Mouse (Mus musculus): ENCODE measurements around the gene Rbm39. TPM values are rescaled to one million over a fixed set of nuclear protein-coding genes. Genes with fewer than 3 reads are reported as not detected.

Rbm39 gene
- polyA plus RNA-seq, 1 experiment from 2014 or later = 326 TPM

DNA sequence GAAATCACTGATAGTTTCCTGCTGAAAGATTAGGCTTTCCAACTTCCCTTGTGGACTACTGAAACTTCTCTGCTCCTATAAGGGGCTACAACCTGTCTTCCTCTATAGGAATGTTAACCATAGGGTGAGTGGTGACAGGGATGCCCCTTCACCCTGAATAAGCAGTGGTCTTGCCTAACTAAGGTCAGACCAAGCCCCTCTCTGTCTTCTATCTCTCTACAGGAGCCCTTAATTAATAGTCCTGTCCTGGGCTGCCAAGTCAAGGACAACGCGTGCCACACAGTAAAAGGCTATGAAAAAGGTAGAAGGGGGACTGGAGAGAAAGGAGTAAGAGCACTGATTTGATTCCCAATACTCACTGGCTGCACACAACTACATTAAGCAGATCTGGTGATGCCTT is 1.6 kb upstream of the Rbm39 start:
- peaks cover 3% of the 10 kb centered on the region; the same call in 1 of the 2 replicates for H3K4me1 ChIP-seq (replicated peaks; ENCODE audit: control insufficient read depth, insufficient read depth, low read length)
- no peak overlapping the region for H3K4me3 ChIP-seq (ENCODE audit: low read depth, low read length)
- H3K27ac ChIP-seq (ENCODE audit: low read depth, low read length) = no peak overlapping the region
- no peaks in the 10 kb centered on the region for H3K27me3 ChIP-seq (replicated peaks; ENCODE audit: control insufficient read depth, insufficient read depth, low read length)
- H3K36me3 ChIP-seq (ENCODE audit: control insufficient read depth, insufficient read depth) = peaks cover 12% of the 10 kb centered on the region
- H3K9me3 ChIP-seq (ENCODE audit: control insufficient read depth) = no peaks in the 10 kb centered on the region
- H3K4me2 ChIP-seq (replicated peaks; ENCODE audit: low read depth) = no peak overlapping the region
- H3K9ac ChIP-seq (ENCODE audit: low read depth, low read length) = no peak overlapping the region
- 71% methylated on average over 2 of the region's 2 CpGs for WGBS
- ATAC-seq = no peak
- TF ChIP-seq CTCF (IDR thresholded peaks at IDR 0.05; ENCODE audit: low read depth) = no peak

- Histone ChIP-seq H3K4me2 (replicated peaks; ENCODE audit: low read depth) (peak overlapping the region; percentile 86), H3K4me3 (ENCODE audit: low read depth, low read length) (peak overlapping the region; percentile 91), H3K9me3 (ENCODE audit: control insufficient read depth) (no peaks in the 10 kb centered on the region), H3K27me3 (replicated peaks; ENCODE audit: control insufficient read depth, insufficient read depth, low read length) (no peaks in the 10 kb centered on the region), H3K9ac (ENCODE audit: low read depth, low read length) (peak overlapping the region; percentile 78), H3K27ac (ENCODE audit: low read depth, low read length) (peak overlapping the region; percentile 90), H3K36me3 (ENCODE audit: control insufficient read depth, insufficient read depth) (peaks cover 18% of the 10 kb centered on the region), H3K4me1 (replicated peaks; ENCODE audit: control insufficient read depth, insufficient read depth, low read length) (peaks cover 3% of the 10 kb centered on the region; the same call in 1 of the 2 replicates)
- ATAC-seq = no peak; the same call in 1 of the 2 replicates
- 15% methylated on average over 8 of the region's 8 CpGs for WGBS
- no peak for TF ChIP-seq CTCF (IDR thresholded peaks at IDR 0.05; ENCODE audit: low read depth)
Measured at GRCm38 (mm10) chr2:156180824-156181590, 969 bp upstream of the Rbm39 start.

- Histone ChIP-seq H3K9me3 (ENCODE audit: control insufficient read depth) (no peaks in the 10 kb centered on the region), H3K27me3 (replicated peaks; ENCODE audit: control insufficient read depth, insufficient read depth, low read length) (no peaks in the 10 kb centered on the region), H3K36me3 (ENCODE audit: control insufficient read depth, insufficient read depth) (peaks cover 22% of the 10 kb centered on the region), H3K4me3 (ENCODE audit: low read depth, low read length) (peak overlapping the region; percentile 91), H3K4me1 (replicated peaks; ENCODE audit: control insufficient read depth, insufficient read depth, low read length) (peaks cover 3% of the 10 kb centered on the region; the same call in 1 of the 2 replicates), H3K27ac (ENCODE audit: low read depth, low read length) (peak overlapping the region; percentile 96), H3K4me2 (replicated peaks; ENCODE audit: low read depth) (peak overlapping the region; percentile 68), H3K9ac (ENCODE audit: low read depth, low read length) (peak overlapping the region; percentile 100)
- WGBS = under 1% methylated on average over 41 of the region's 41 CpGs
- ATAC-seq = peak; percentile 22; the same call in 1 of the 2 replicates
- TF ChIP-seq CTCF (IDR thresholded peaks at IDR 0.05; ENCODE audit: low read depth) = no peak
Measured at GRCm38 (mm10) chr2:156179796-156180093, 293 bp downstream of the Rbm39 start.

GRCm38 (mm10) chr2:156179046-156179795 is 817 bp downstream of the Rbm39 start:
- peak; percentile 39 for ATAC-seq
- Histone ChIP-seq H3K27ac (ENCODE audit: low read depth, low read length) (peak overlapping the region; percentile 96), H3K4me3 (ENCODE audit: low read depth, low read length) (peak overlapping the region; percentile 91), H3K4me2 (replicated peaks; ENCODE audit: low read depth) (peak overlapping the region; percentile 68), H3K36me3 (ENCODE audit: control insufficient read depth, insufficient read depth) (peaks cover 25% of the 10 kb centered on the region), H3K9ac (ENCODE audit: low read depth, low read length) (peak overlapping the region; percentile 100), H3K27me3 (replicated peaks; ENCODE audit: control insufficient read depth, insufficient read depth, low read length) (no peaks in the 10 kb centered on the region), H3K9me3 (ENCODE audit: control insufficient read depth) (no peaks in the 10 kb centered on the region), H3K4me1 (replicated peaks; ENCODE audit: control insufficient read depth, insufficient read depth, low read length) (peaks cover 3% of the 10 kb centered on the region; the same call in 1 of the 2 replicates)
- WGBS = under 1% methylated on average over 47 of the region's 47 CpGs
- no peak; the same call in 1 of the 2 replicates for TF ChIP-seq CTCF (IDR thresholded peaks at IDR 0.05; ENCODE audit: low read depth)

DNA sequence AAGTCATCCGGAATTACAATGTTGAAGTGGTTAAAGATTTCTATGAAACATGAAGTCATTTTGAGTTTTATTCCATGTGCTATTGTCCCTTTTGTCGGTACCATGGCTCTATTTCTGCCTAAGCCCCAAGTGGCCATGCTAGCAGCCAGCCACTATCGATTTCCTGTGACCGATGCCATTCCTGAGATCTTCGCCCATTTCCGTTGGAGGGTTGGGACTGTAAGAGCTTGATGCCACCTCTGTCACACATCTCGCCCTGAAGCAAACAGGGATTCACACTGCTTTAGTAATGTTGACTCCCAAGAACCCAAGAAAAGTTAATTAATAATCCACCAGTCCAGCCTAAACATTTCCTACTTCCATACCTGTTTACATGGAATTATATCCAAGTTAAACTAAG is 2.4 kb downstream of the Rbm39 start:
- Histone ChIP-seq H3K9ac (ENCODE audit: low read depth, low read length) (no peak overlapping the region), H3K36me3 (ENCODE audit: control insufficient read depth, insufficient read depth) (peaks cover 32% of the 10 kb centered on the region)
- WGBS = 47% methylated on average over 7 of the region's 7 CpGs

DNA sequence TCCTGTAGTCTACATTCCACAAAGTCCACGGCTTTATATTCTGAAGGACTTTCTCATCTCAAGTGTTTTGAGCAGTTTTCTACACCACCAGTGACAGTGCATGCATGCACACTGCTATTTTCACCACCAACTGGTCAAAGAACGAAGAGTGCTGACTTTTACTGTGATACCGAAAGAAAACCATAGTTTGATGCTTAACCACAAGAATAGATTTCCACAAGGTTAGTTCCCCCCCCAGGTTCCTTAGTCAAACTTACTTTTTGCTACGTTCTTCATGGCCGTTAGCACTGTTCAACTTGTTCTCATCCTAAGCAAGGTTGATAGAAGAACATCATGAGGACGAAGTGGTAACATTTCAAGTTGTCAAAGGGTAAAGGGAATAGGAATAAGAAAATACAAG is 3.0 kb downstream of the Rbm39 start:
- Histone ChIP-seq H3K4me2 (replicated peaks; ENCODE audit: low read depth) (peak overlapping the region; percentile 21), H3K27me3 (replicated peaks; ENCODE audit: control insufficient read depth, insufficient read depth, low read length) (no peaks in the 10 kb centered on the region), H3K9ac (ENCODE audit: low read depth, low read length) (no peak overlapping the region), H3K9me3 (ENCODE audit: control insufficient read depth) (no peaks in the 10 kb centered on the region), H3K36me3 (ENCODE audit: control insufficient read depth, insufficient read depth) (peaks cover 38% of the 10 kb centered on the region), H3K27ac (ENCODE audit: low read depth, low read length) (no peak overlapping the region), H3K4me3 (ENCODE audit: low read depth, low read length) (no peak overlapping the region; the same call in 1 of the 2 replicates), H3K4me1 (replicated peaks; ENCODE audit: control insufficient read depth, insufficient read depth, low read length) (peaks cover 3% of the 10 kb centered on the region; the same call in 1 of the 2 replicates)
- TF ChIP-seq CTCF (IDR thresholded peaks at IDR 0.05; ENCODE audit: low read depth) = no peak
- WGBS = 62% methylated on average over 6 of the region's 6 CpGs
- no peak for ATAC-seq

More for the DNA sequence above, 2.4 kb downstream of the Rbm39 start:
- Histone ChIP-seq H3K4me1 (replicated peaks; ENCODE audit: control insufficient read depth, insufficient read depth, low read length) (peaks cover 3% of the 10 kb centered on the region; the same call in 1 of the 2 replicates), H3K27me3 (replicated peaks; ENCODE audit: control insufficient read depth, insufficient read depth, low read length) (no peaks in the 10 kb centered on the region), H3K4me3 (ENCODE audit: low read depth, low read length) (peak overlapping the region; percentile 91), H3K4me2 (replicated peaks; ENCODE audit: low read depth) (peak overlapping the region; percentile 68), H3K27ac (ENCODE audit: low read depth, low read length) (no peak overlapping the region), H3K9me3 (ENCODE audit: control insufficient read depth) (no peaks in the 10 kb centered on the region)
- ATAC-seq = no peak
- no peak for TF ChIP-seq CTCF (IDR thresholded peaks at IDR 0.05; ENCODE audit: low read depth)
